7 mouse cellular contexts compared by ENCODE assay signal in the genomic region with DNA sequence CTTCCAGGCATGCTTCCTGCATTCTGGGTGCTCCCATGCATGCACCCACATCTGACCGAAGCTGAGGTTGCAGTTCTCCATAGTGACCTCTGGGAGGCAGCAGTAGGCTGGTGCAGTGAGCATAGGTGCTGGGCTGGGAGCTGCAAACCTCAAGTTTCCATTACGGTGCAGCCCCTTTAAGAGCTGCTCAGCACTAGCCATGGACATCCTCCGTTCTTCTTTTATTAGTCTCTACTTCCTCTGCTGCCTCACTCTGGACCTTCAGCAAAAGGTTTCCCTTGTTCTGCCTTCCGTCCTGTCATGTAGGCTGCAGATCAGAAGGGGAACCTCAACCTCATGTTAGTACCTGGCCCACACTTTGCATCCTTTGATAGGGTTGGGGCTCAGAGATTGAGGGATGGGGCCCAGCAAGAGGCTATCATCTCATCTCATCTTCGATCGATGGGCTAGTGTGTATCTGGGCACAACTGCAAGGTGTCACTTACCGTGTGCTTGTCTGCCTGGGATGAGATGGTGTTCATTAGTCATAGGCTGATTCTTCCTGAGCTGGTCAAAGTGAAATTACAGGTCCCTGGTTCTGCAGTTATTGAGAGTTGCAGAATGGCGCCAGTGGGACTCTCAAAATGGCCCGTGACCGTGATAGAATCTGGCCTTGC. TPM values are rescaled to one million over a fixed set of nuclear protein-coding genes. Genes with fewer than 3 reads are reported as not detected.
A peak's percentile ranks its signal among the peaks of the same experiment; 100 is the strongest.
DNase-seq lines count a peak whose midpoint lies in the region; ATAC-seq and TF ChIP-seq lines count a peak whose summit lies in the region.

No protein-coding gene starts in this region.

- H3K9me3 ChIP-seq in G1E (replicated peaks): 0 out of 2 replicates have a peak, but pooled peaks cover 2% of the 10 kb centered on the region
- H3K9me3 ChIP-seq in embryonic facial prominence, embryonic 15.5 days (replicated peaks): no peaks in the 10 kb centered on the region

- H3K4me1 ChIP-seq in G1E (ENCODE audit: insufficient read depth, low read depth, low read length): peaks cover 43% of the 10 kb centered on the region
- H3K4me1 ChIP-seq in bone marrow, adult 2 months (ENCODE audit: control insufficient read depth, insufficient read depth, low read length): peaks cover 8% of the 10 kb centered on the region
- peaks cover 53% of the 10 kb centered on the region for H3K4me1 ChIP-seq in embryonic facial prominence, embryonic 15.5 days

- H3K27ac ChIP-seq in bone marrow, adult 2 months (ENCODE audit: control insufficient read depth, insufficient read depth, low read depth, low read length, poor library complexity): no peak overlapping the region
- H3K27ac ChIP-seq in embryonic facial prominence, embryonic 15.5 days (replicated peaks): no peak overlapping the region

- peaks cover 78% of the 10 kb centered on the region for H3K36me3 ChIP-seq in G1E (replicated peaks)
- no peaks in the 10 kb centered on the region for H3K36me3 ChIP-seq in embryonic facial prominence, embryonic 15.5 days

- H3K4me3 ChIP-seq in G1E (ENCODE audit: low read depth, low read length): no peak overlapping the region
- H3K4me3 ChIP-seq in bone marrow, adult 2 months (replicated peaks; ENCODE audit: control insufficient read depth, low read depth, low read length): no peak overlapping the region
- H3K4me3 ChIP-seq in embryonic facial prominence, embryonic 15.5 days (replicated peaks): peak overlapping the region; percentile 48

- TF ChIP-seq POLR2A in bone marrow, adult 2 months (IDR thresholded peaks at IDR 0.05; ENCODE audit: borderline replicate concordance, control insufficient read depth, low read depth, low read length): no peak

- H3K4me2 ChIP-seq in embryonic facial prominence, embryonic 15.5 days (replicated peaks): peak overlapping the region; percentile 91

- peak; percentile 81 for TF ChIP-seq CTCF in G1E (IDR thresholded peaks at IDR 0.05; ENCODE audit: low read depth, low read length)
- peak; percentile 97 for TF ChIP-seq CTCF in bone marrow, adult 2 months (IDR thresholded peaks at IDR 0.05; ENCODE audit: control insufficient read depth, insufficient read depth, low read length)

- peak; percentile 60; the same call in 1 of the 2 replicates for ATAC-seq in G1E (ENCODE audit: extremely low read depth, insufficient number of reproducible peaks, low FRiP score, poor library complexity, severe bottlenecking)
- ATAC-seq in embryonic facial prominence, embryonic 15.5 days (ENCODE audit: insufficient number of reproducible peaks, low FRiP score, low TSS enrichment, low read depth): peak; percentile 12; the same call in 1 of the 2 replicates

- no peak overlapping the region for H3K9ac ChIP-seq in embryonic facial prominence, embryonic 15.5 days

- peaks cover 2% of the 10 kb centered on the region; the same call in 1 of the 2 replicates for H3K27me3 ChIP-seq in G1E (ENCODE audit: insufficient read depth, low read length)
- peaks cover 25% of the 10 kb centered on the region for H3K27me3 ChIP-seq in embryonic facial prominence, embryonic 15.5 days

- WGBS in bone marrow, adult 2 months: 7% methylated on average over 10 of the region's 10 CpGs
- whole genome bisulfite sequencing in embryonic facial prominence, embryonic 15.5 days: 9% methylated on average over 10 of the region's 10 CpGs

- DNase-seq in G1E (ENCODE audit: low spot score): peak; percentile 58
- peak; percentile 80 for DNase-seq in heart, postnatal 4 days
- DNase-seq in layer of hippocampus, adult 9-11 months: peak; percentile 80
- peak; percentile 84 for DNase-seq in lung, postnatal 25 days (ENCODE audit: low spot score)
- peak; percentile 50 for DNase-seq in right cerebral cortex, postnatal 14 days

RNA-seq across cellular contexts. Expression of a gene that starts 5.9 kb away (rescaled TPM):
- total RNA-seq in G1E (2014; fragmentation: Nextera tagmentation) (13.5 and 14.6 TPM in 2 replicates), G1E (2017) (28.7 and 35.3 TPM in 2 replicates)
- 15.3 and 16.2 TPM in 2 replicates for polyA plus RNA-seq in G1E (2012)
- 13.2 and 16.4 TPM in 2 replicates for polyA plus RNA-seq in bone marrow, adult 2 months (2011; ENCODE audit: insufficient read depth, insufficient read length, low replicate concordance, missing spikeins)
- 60.8 and 67.9 TPM in 2 replicates for polyA plus RNA-seq in embryonic facial prominence, embryonic 15.5 days (2015; fragmentation: Nextera tagmentation; extraction: Ambion mirVana)
- total RNA-seq in heart, postnatal 4 days (2021): 10 to 100 TPM; 37.2 to 38.0 TPM

RNA-seq across cellular contexts. Expression of a gene that starts 6.0 kb away (rescaled TPM):
- total RNA-seq in G1E (2014; fragmentation: Nextera tagmentation) (13.0 and 18.7 TPM in 2 replicates), G1E (2017) (61.0 and 66.9 TPM in 2 replicates)
- 58.3 and 69.4 TPM in 2 replicates for polyA plus RNA-seq in G1E (2012)
- polyA plus RNA-seq in bone marrow, adult 2 months (2011; ENCODE audit: insufficient read depth, insufficient read length, low replicate concordance, missing spikeins): 5.0 and 7.9 TPM in 2 replicates
- polyA plus RNA-seq in embryonic facial prominence, embryonic 15.5 days (2015; fragmentation: Nextera tagmentation; extraction: Ambion mirVana): 63.9 and 66.4 TPM in 2 replicates
- 10 to 100 TPM; 49.6 to 52.4 TPM for total RNA-seq in heart, postnatal 4 days (2021)

RNA-seq across cellular contexts. Expression of a gene that starts 13.8 kb away (rescaled TPM):
- total RNA-seq in G1E (2014; fragmentation: Nextera tagmentation) (6.4 and 13.8 TPM in 2 replicates), G1E (2017) (18.1 and 24.3 TPM in 2 replicates)
- 8.0 and 13.3 TPM in 2 replicates for polyA plus RNA-seq in G1E (2012)
- 22.5 and 34.2 TPM in 2 replicates for polyA plus RNA-seq in bone marrow, adult 2 months (2011; ENCODE audit: insufficient read depth, insufficient read length, low replicate concordance, missing spikeins)
- polyA plus RNA-seq in embryonic facial prominence, embryonic 15.5 days (2015; fragmentation: Nextera tagmentation; extraction: Ambion mirVana): 23.9 and 26.5 TPM in 2 replicates
- 100 to 1,000 TPM; 229 to 230 TPM for total RNA-seq in heart, postnatal 4 days (2021)

RNA-seq across cellular contexts. Expression of a gene that starts 20.1 kb away (rescaled TPM):
- total RNA-seq in G1E (2014; fragmentation: Nextera tagmentation) (not detected in 2 replicates), G1E (2017) (0.44 TPM in 1 of 2 replicates, not detected in the other)
- polyA plus RNA-seq in G1E (2012): not detected in 2 replicates
- polyA plus RNA-seq in bone marrow, adult 2 months (2011; ENCODE audit: insufficient read depth, insufficient read length, low replicate concordance, missing spikeins): 12.4 and 20.7 TPM in 2 replicates
- 21.6 and 26.9 TPM in 2 replicates for polyA plus RNA-seq in embryonic facial prominence, embryonic 15.5 days (2015; fragmentation: Nextera tagmentation; extraction: Ambion mirVana)
- 10 to 100 TPM; 17.6 to 20.1 TPM for total RNA-seq in heart, postnatal 4 days (2021)

RNA-seq across cellular contexts. Expression of a gene that starts 26.0 kb away (rescaled TPM):
- total RNA-seq in G1E (2014; fragmentation: Nextera tagmentation) (23.6 and 26.7 TPM in 2 replicates), G1E (2017) (7.1 and 9.9 TPM in 2 replicates)
- polyA plus RNA-seq in G1E (2012): 49.9 and 50.5 TPM in 2 replicates
- polyA plus RNA-seq in bone marrow, adult 2 months (2011; ENCODE audit: insufficient read depth, insufficient read length, low replicate concordance, missing spikeins): 14.4 and 21.3 TPM in 2 replicates
- polyA plus RNA-seq in embryonic facial prominence, embryonic 15.5 days (2015; fragmentation: Nextera tagmentation; extraction: Ambion mirVana): 22.2 and 27.9 TPM in 2 replicates
- 100 to 1,000 TPM; 118 to 127 TPM for total RNA-seq in heart, postnatal 4 days (2021)
